Mouse (Mus musculus) liver, adult 2 months (tissue): ENCODE results near the gene Lrrc8a. TPM values are rescaled to one million over a fixed set of nuclear protein-coding genes. Genes with fewer than 3 reads are reported as not detected.
A peak's percentile ranks its signal among the peaks of the same experiment; 100 is the strongest.

Experiments
- DNase-seq: peaks from one replicate; pipeline ENCODE4 v3.0.0-alpha.2; 2011; ENCODE audit warnings: low read depth, low spot score; ENCODE audit errors: extremely low read depth
- H3K27ac ChIP-seq: fragments of 200-500 bp; replicated peaks from 2 replicates; pipeline ENCODE4 v1.5.1; 2012; ENCODE audit warnings: low read depth, mild to moderate bottlenecking, control low read depth, inconsistent platforms, low read length; ENCODE audit not compliant: insufficient read depth
- H3K27me3 ChIP-seq: fragments of 200-500 bp; 2 replicates; pipeline ENCODE4 v1.6.1; 2012; ENCODE audit warnings: mild to moderate bottlenecking, moderate library complexity, low read length, inconsistent platforms; ENCODE audit not compliant: control insufficient read depth, insufficient read depth
- H3K36me3 ChIP-seq: fragments of 200-500 bp; 2 replicates; pipeline ENCODE4 v1.6.1; 2012; ENCODE audit warnings: low read length, inconsistent platforms; ENCODE audit not compliant: control insufficient read depth, insufficient read depth
- H3K4me1 ChIP-seq: fragments of 200-500 bp; 2 replicates; pipeline ENCODE4 v1.6.1; 2011; ENCODE audit warnings: low read length; ENCODE audit not compliant: control insufficient read depth, insufficient read depth
- H3K4me3 ChIP-seq: fragments of 200-500 bp; 2 replicates; pipeline ENCODE4 v1.5.1; 2011; ENCODE audit warnings: low read depth, mild to moderate bottlenecking, control low read depth, low read length, moderate library complexity; ENCODE audit not compliant: insufficient read depth
- H3K79me2 ChIP-seq: fragments of 200-500 bp; 2 replicates; pipeline ENCODE4 v1.6.1; 2012; ENCODE audit warnings: inconsistent platforms, mild to moderate bottlenecking, low read length, moderate library complexity; ENCODE audit not compliant: control insufficient read depth, insufficient read depth
- H3K9ac ChIP-seq: fragments of 200-500 bp; 2 replicates; pipeline ENCODE4 v1.6.1; 2012; ENCODE audit warnings: low read depth, mild to moderate bottlenecking, control low read depth, inconsistent platforms, low read length
- CTCF ChIP-seq: fragments of 200-500 bp; IDR thresholded peaks from 2 replicates; pipeline ENCODE4 v1.5.1; 2011; ENCODE audit warnings: low read depth, low read length, control low read depth
- POLR2A ChIP-seq: fragments of 200-500 bp; IDR thresholded peaks from 2 replicates; pipeline ENCODE4 v1.6.1; 2011; ENCODE audit warnings: low read length, control low read depth; ENCODE audit not compliant: insufficient read depth; ENCODE audit errors: extremely low read depth
- WGBS: fragments of 180-500 bp; shearing (Covaris S2); methylation state at CpG from one replicate; pipeline ENCODE4 v1.1.7; 2018; 5-methylcytosine and 5-hydroxymethylcytosine counted together
- polyA plus RNA-seq: library from polyadenylated mRNA; depleted of rRNA; stranded (reverse); fragments of >200 nt; gene quantifications from 2 replicates; pipeline ENCODE4 v1.2.3, GENCODE M21; 2012
- total RNA-seq: library from RNA; depleted of rRNA; stranded (reverse); fragments of >200 nt; gene quantifications from 2 replicates; pipeline ENCODE4 v1.2.3, GENCODE M21; 2014

The Lrrc8a gene
- total and polyA plus RNA-seq, 2 experiments: 8.5 to 22.6 TPM

DNA sequence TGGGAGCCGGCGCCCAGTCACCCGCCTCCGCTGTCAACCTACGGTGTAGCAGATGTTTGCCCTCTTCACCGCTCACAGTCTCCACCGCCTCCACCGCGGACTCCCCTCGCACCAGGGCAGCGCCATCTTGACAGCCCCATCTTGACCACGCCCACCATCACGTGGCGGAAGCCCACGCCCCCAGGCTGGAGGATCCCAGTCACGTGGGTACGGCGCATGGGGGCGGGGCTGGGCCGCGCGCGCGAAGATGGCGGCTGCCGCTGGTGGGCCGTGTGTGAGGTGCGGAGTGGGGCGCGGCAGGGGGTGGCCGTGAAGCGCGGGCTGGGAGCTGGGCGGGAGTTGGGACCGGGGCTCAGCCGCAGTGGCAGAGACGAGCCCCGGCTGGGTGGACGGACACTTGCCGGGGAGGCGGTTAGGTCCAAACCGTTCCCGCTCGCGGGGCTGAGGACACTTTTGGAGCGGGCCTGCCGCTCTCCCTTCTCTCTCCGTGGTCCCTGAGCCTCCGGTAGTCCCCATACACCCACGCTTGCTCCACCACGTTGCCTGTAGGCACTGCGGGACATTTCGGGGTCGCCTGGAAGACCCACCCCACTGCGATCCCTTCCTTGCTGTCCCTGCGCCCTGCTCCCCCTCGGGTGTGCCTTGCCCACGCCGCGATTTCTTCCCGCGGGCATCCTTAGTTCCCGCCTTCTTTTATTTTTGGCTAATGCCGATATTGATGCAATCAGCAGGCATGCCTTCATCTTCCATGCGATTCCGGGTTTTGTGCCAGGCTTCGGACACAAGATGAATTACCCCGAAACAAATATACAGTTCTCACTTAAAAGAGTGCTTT lies 48.9 kb downstream of the Lrrc8a start, which contains the start of the genes Dolk and Nup188:
TSS of gene Dolk (minus strand) at position 143 of the 835 bp plus-strand sequence.
TSS of gene Nup188 (plus strand) at position 206 of the 835 bp plus-strand sequence.
- peak; percentile 69 for DNase-seq
- peak within 1 kb of the TSS; percentile 45 for H3K27ac ChIP-seq
- WGBS: under 1% methylated on average over 55 of the region's 68 CpGs

GRCm38 (mm10) chr2:30287027-30287373 lies 49.5 kb downstream of the Lrrc8a start:
- Histone ChIP-seq H3K4me3 (peak overlapping the region; percentile 97), H3K27ac (no peak overlapping the region), H3K79me2 (peaks cover 26% of the 10 kb centered on the region; the same call in 1 of the 2 replicates), H3K9ac (no peak overlapping the region; the same call in 1 of the 2 replicates), H3K36me3 (no peaks in the 10 kb centered on the region), H3K4me1 (peaks cover 8% of the 10 kb centered on the region), H3K27me3 (no peaks in the 10 kb centered on the region)
- TF ChIP-seq POLR2A: no peak
- no peak for TF ChIP-seq CTCF
- DNase-seq: no peak
- WGBS: 4% methylated on average over 10 of the region's 10 CpGs

More for the DNA sequence above, 48.9 kb downstream of the Lrrc8a start, which contains the start of the genes Dolk and Nup188:
- no peak for TF ChIP-seq CTCF
- peak; percentile 75 for TF ChIP-seq POLR2A
- Histone ChIP-seq H3K36me3 (no peaks in the 10 kb centered on the region), H3K4me3 (peak within 1 kb of the TSS; percentile 97), H3K79me2 (peaks cover 26% of the 10 kb centered on the region; the same call in 1 of the 2 replicates), H3K9ac (peak within 1 kb of the TSS; percentile 92), H3K4me1 (peaks cover 8% of the 10 kb centered on the region), H3K27me3 (no peaks in the 10 kb centered on the region)

DNA sequence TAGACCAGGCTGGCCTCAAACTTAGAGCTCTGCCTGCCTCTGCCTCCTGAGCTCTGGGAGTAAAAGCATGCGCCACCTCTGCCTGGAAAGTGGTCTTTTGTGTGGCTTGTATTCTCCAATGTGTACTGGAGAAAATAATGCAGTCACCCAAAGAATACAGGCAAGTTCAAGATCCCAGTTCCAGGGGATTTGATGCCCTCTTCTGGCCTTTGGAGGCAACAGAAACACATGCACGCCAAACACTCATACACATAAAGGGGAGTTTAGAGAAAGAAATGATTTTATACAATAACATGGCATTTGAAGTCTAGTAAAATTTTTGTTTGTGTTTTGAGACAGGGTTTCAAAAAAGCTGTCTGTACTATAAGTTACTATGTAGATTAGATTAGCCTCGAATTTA lies 62.0 kb downstream of the Lrrc8a start:
- no peaks in the 10 kb centered on the region for H3K4me1 ChIP-seq
- no peak overlapping the region for H3K9ac ChIP-seq
- no peaks in the 10 kb centered on the region for H3K27me3 ChIP-seq
- peaks cover 33% of the 10 kb centered on the region for H3K36me3 ChIP-seq
- no peak for DNase-seq
- 81% methylated on average over 3 of the region's 3 CpGs for WGBS
- H3K27ac ChIP-seq: no peak overlapping the region
- H3K79me2 ChIP-seq: no peaks in the 10 kb centered on the region
- no peak overlapping the region for H3K4me3 ChIP-seq
- TF ChIP-seq CTCF (no peak), POLR2A (no peak)

DNA sequence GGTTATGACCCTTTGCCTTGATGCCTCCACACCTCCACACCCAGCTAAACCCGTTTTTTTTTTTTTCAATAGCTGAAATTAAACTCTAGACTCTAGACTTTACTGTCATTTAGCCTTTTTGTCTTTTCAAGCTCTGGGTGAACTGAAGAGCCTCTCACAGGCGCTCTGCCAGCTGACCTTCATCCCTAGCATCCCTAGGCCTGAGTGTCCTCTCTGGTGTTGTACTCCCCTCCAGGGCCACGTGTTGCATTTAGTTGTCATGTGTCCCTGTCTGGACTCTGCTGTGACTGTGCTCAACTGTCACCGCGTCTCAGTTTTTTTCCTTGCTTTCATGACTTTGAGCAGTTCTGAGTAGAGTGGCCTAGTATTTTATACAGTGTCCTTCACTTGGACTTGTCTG lies 62.5 kb downstream of the Lrrc8a start:
- no peaks in the 10 kb centered on the region for H3K4me1 ChIP-seq
- no peak overlapping the region for H3K4me3 ChIP-seq
- H3K36me3 ChIP-seq: peaks cover 37% of the 10 kb centered on the region
- no peak overlapping the region for H3K27ac ChIP-seq
- no peaks in the 10 kb centered on the region for H3K27me3 ChIP-seq
- TF ChIP-seq CTCF (no peak), POLR2A (no peak)
- 79% methylated on average over 5 of the region's 5 CpGs for WGBS
- no peak overlapping the region for H3K9ac ChIP-seq
- DNase-seq: no peak
- H3K79me2 ChIP-seq: no peaks in the 10 kb centered on the region

- no peaks in the 10 kb centered on the region for H3K27me3 ChIP-seq
- H3K36me3 ChIP-seq: peaks cover 59% of the 10 kb centered on the region
- TF ChIP-seq CTCF: no peak
- TF ChIP-seq POLR2A: no peak
- no peak for DNase-seq
- no peaks in the 10 kb centered on the region for H3K4me1 ChIP-seq
- 92% methylated on average over 7 of the region's 7 CpGs for WGBS
- no peak overlapping the region for H3K27ac ChIP-seq
- H3K4me3 ChIP-seq: no peak overlapping the region
- H3K79me2 ChIP-seq: no peaks in the 10 kb centered on the region
- no peak overlapping the region for H3K9ac ChIP-seq
These were observed 68.6 kb downstream of the Lrrc8a start for GRCm38 (mm10) chr2:30306087-30306486.

DNA sequence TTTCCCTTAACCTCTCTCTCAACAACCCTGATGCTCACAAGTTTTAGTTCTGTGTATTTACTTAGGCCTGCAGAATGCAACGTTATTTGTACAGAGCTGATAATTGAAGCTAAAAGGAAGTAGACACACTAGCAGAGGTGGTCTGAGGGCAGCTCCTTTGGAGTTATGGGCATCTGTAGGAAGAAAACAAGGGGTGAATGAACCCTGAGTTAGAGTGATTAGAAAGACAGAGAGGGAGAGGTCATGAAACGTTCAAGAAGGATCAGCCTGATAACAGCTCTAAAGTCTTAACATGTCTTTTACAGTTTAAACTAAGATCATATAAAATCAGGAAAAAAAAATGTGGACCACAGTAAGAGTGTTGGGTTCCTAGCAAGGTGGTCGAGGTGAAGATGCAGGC lies 71.8 kb downstream of the Lrrc8a start:
- no peak for DNase-seq
- no peak overlapping the region for H3K9ac ChIP-seq
- no peaks in the 10 kb centered on the region for H3K79me2 ChIP-seq
- no peak overlapping the region for H3K4me3 ChIP-seq
- peaks cover 57% of the 10 kb centered on the region for H3K36me3 ChIP-seq
- no peak overlapping the region for H3K27ac ChIP-seq
- 73% methylated on average over 3 of the region's 3 CpGs for WGBS
- no peak for TF ChIP-seq POLR2A
- no peak for TF ChIP-seq CTCF
- H3K4me1 ChIP-seq: no peaks in the 10 kb centered on the region
- H3K27me3 ChIP-seq: no peaks in the 10 kb centered on the region
